Mouse (Mus musculus) adrenal gland (tissue): ENCODE measurements around the gene Zbtb16.

Experiments used
- intact Hi-C: fragments of 180-260 bp; cut with DNase I; formaldehyde crosslinking; loops from one replicate; pipeline ENCODE4 v1.15.1; 2025

Zbtb16 gene

GRCm38 (mm10) chr9:48649098-48649766 is 186.8 kb downstream of the Zbtb16 start:
- intact Hi-C loops = loop anchor here (5.0 kb wide), 3 partner anchors 188 to 403 kb away; partner anchors contain the start of gene Zbtb16

DNA sequence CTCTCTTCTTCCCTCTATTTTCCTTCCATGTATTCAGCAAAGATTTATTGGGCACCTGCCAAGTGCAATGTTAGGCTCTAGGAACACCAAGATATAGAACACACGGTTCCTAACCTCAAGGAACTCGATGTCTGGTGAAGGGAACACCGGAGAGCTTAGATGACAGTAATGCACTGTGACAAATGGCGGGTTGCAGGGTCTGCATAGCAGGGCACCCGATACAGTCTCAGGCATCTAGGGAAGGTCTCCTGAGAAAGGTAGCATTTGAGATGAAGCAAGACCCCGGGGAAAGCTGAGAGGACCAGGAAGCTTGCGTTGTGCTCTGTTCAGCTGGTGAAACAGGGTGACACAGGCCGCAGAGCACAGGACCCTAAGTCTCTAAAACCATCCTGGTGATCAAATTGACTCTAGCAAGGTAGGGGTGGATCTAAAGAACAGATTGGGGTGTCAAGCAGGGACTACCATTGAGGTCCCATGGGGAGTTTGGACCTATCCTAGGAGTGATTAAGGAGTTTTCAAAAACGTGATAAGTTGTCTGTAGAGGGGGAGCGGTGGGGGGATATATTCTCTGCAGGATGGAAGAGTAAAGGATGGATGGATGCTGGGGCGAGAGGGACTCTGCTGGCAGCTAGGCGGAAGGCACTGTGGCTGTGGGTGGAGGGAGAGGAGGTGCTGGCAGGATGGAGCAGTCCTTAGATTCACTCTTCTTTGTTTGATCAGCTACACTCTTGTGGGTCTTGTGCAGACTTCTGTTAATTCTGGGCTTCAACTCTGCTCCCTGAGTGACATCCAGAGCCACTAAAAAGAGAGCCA is 187.5 kb downstream of the Zbtb16 start:
- intact Hi-C loops = loop anchor here (5.0 kb wide), 3 partner anchors 189 to 404 kb away; partner anchors contain the start of gene Zbtb16

- intact Hi-C loops = loop anchor here (5.0 kb wide), 3 partner anchors 190 to 405 kb away; partner anchors contain the start of gene Zbtb16
Measured at GRCm38 (mm10) chr9:48647648-48648284, 188.3 kb downstream of the Zbtb16 start.

GRCm38 (mm10) chr9:48646781-48647647 is 189.0 kb downstream of the Zbtb16 start:
- intact Hi-C loops = loop anchor here (1.0 to 5.0 kb wide), 4 partner anchors 190 to 405 kb away; partner anchors contain the start of gene Zbtb16

- intact Hi-C loops = loop anchor here (1.0 to 5.0 kb wide), 4 partner anchors 191 to 406 kb away; partner anchors contain the start of gene Zbtb16
Measured at GRCm38 (mm10) chr9:48646251-48646650, 189.8 kb downstream of the Zbtb16 start.

DNA sequence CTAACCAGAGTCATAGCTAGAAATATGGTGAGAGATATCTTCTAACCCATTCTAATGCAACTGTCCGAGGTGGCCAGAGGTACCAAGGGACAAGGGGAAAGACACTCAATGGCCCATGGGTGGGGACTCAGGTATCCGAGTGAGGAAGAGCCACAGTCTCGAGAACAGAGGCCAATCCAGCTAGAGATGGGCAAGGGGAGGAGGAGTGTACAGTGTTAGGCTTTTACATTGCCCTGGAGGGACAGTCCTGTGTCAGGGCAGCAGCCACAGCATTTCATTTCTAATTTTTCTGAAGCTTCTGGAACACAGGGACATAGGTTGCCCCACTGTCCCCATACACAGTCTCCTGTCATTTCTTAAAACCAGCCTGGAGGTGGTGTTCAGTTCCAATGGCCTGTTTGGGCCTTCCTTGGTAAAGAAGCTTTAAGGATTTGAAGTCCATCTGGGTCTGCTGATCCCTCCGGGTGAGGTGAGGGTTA is 190.3 kb downstream of the Zbtb16 start:
- intact Hi-C loops = loop anchor here (1.0 to 5.0 kb wide), 5 partner anchors 192 to 407 kb away; partner anchors contain the start of gene Zbtb16

DNA sequence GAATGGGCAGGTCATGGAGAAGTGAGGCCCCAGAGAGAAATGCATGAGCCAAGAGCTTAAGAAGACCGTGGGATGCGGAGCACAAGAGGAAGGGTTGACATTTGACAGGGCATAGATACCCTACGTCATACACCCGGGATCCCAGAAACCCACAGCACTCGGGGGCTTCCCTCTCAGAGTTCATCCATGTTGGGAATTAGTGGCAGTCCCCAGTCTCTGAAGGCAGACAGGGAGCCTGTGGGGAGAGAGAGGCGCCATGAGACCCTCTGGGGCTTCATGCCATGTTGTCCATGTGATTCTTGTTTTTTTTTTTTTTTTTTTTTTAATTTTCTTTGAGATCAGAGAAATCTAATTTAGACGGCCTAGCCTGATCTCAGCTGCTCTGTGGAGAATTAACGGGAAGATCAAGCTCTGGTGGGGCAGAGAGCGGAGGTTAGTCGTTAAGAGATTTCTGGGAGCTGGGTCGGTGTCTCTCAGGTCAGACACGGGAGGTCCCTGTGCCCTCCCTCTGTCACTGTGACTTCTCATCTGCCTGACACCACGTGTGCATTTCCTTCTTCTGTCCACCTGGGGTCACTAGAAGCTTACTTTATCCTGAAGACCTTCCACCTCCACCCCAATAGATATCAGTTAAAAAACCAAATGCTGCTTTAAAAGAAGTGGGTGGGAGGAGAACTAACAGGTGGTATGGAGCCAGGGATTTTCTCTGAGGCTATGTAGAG is 190.9 kb downstream of the Zbtb16 start:
- intact Hi-C loops = loop anchor here (1.0 to 5.0 kb wide), 4 partner anchors 192 to 407 kb away; partner anchors contain the start of gene Zbtb16

DNA sequence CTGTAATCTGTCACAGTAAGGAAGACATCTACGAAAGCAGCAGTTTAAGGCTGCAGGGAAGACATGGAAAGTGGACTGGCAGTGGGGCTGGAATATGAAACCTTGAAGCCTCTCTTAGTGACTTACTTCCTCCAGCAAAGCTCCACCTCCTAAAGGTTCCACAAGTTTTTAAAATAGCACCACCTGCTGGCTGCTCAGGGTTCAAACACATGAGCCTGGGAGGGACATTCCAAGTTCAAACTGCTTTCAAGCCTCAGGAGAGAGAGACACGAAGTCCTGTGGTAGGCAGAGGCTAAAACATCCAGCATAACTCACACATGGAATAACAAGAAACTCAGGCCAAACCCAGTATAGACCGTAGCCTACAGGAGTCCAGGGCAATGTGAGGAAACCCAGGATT is 191.6 kb downstream of the Zbtb16 start:
- intact Hi-C loops = no loop called here

DNA sequence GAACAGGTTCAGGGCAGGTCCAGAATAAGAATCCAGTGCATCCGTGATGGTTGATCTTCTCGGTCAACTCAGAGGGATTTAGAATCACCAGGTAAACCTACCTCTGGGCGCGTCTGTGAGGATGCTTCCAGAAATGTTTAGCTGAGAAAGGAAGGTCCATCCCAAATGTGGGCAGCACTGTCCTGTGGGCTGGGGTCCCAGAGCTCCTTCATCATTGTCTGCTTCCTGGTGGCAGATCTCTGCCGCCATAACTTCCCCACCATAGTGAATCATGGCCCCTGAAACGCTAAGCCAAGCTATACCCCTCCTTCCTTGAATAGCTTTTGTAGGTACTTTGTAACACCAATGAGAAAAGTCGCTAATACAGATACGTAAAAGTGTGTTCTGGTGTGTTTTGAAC is 194.4 kb downstream of the Zbtb16 start:
- intact Hi-C loops = no loop called here

GRCm38 (mm10) chr9:48640881-48641280 is 195.1 kb downstream of the Zbtb16 start:
- intact Hi-C loops = no loop called here

- intact Hi-C loops = no loop called here
Measured at GRCm38 (mm10) chr9:48638176-48638803, 197.7 kb downstream of the Zbtb16 start.

DNA sequence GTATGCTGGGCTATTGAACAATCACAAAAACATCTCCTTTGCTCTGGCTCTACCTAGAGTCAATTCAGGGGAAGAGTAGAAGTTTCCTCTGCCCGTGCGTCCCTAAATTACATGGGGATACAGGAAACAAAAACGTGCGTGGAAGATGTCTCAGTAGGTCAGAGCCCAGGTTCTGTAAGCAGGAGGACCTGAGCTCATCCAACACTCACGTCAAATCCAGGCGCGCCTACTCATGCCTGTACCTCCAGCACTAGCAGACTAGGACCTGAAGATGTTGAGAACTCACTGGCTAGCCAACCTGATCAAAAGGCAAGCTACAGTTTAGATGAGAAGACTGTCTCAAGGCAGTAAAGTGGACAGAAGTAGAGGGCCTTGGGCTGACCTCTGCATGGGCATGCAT is 198.9 kb downstream of the Zbtb16 start:
- intact Hi-C loops = no loop called here

DNA sequence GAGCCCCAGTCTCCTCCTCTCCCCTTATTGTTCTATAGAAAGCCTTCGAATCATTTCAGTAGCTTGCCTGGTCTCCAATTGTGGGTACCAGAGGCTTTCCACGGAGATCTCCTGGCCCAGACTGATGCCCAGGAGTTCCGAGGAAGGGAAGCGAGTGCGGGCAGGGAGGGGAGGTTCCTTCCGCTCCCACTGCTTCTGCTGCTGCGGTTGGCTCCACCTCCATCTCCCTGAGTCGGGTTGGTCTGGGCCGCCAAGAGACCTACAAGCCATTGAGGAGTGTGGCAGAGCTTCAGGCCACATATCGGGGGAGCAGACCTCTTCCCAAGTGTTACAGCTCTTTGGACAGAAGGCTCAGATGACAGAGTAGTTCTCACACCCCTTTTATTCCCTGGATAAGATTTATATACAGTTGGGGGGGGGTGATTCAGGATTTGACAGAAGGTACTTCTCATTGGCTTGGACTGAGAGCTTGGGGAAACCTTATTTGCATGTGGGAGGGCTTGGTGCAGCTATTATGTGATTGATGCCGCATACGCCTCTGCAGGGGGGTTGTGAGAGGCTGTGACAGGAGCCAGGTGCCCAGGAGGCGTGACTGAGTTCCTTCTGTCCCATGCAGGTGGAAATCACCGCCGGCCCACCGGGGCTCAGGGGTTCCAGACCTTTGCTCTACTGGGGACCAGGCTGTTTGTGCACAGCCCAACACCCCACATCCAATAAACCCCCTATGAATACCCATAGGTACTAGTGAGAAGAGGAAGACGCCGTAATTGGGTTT is 200.3 kb downstream of the Zbtb16 start:
- intact Hi-C loops = no loop called here

- intact Hi-C loops = no loop called here
Measured at GRCm38 (mm10) chr9:48633147-48633546, 202.9 kb downstream of the Zbtb16 start.

GRCm38 (mm10) chr9:48619268-48619667 is 216.8 kb downstream of the Zbtb16 start:
- intact Hi-C loops = no loop called here

DNA sequence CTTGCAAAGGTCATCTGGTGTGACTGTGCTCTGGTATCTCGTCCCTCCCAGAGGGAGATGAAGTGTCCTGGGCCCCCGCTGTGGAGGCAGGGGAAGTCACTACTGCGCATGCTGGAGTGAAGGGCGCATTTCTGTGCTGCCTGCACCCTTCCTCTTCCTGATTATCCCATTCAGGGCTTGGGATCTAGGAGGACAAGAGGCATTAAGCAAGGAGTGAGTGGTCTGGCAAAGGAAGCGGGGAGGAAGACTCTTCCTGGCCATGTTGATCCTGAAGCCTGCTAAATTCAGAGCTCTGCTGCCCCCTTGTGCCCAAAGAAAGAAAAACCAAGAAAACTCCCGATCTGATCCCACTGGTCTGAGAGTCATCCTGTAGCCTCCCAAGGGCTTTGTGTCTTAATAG is 217.4 kb downstream of the Zbtb16 start:
- intact Hi-C loops = no loop called here

- intact Hi-C loops = no loop called here
Measured at GRCm38 (mm10) chr9:48618111-48618510, 217.9 kb downstream of the Zbtb16 start.

- intact Hi-C loops = no loop called here
Measured at GRCm38 (mm10) chr9:48617511-48618010, 218.5 kb downstream of the Zbtb16 start.
